Mouse (Mus musculus): ENCODE measurements around the gene 1110008P14Rik.

DNA sequence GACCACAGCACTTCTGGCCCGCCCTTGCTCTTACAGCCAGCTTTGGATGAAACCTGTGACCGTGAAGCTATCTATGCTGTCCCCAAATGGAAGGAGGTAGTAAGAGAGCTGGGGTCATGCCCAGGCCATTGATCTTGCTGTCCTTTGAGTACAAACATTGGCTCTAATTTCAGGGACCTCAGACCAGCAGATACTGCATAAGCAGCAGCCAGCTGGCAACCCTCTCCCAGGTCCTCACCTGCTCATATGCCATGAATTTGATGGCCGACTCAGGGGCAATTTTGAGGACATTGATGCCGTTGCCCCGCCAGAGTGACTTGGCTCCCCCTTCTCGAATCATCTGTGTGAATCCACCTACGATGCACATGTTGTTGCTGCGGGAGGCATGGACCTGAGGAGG lies 35.7 kb upstream of the 1110008P14Rik start:
- no peak for TF ChIP-seq POLR2A (IDR thresholded peaks at IDR 0.05; ENCODE audit: borderline replicate concordance, insufficient read depth, low read length)
- TF ChIP-seq CTCF (IDR thresholded peaks at IDR 0.05; ENCODE audit: borderline replicate concordance, insufficient read depth, low read depth, low read length): no peak

All from cerebellum, adult 2 months (tissue).